Mouse (Mus musculus) liver, embryonic 14.5 days (tissue): ENCODE results near the gene Msmb.

Experiments used
- CTCF ChIP-seq: IDR thresholded peaks from 2 replicates; pipeline ENCODE4 v1.5.1; 2016; ENCODE audit warnings: antibody characterized with exemption, low read depth, control low read depth
- EP300 ChIP-seq: IDR thresholded peaks from 2 replicates; pipeline ENCODE4 v1.6.1; 2016; ENCODE audit warnings: antibody characterized with exemption, low read depth

DNA sequence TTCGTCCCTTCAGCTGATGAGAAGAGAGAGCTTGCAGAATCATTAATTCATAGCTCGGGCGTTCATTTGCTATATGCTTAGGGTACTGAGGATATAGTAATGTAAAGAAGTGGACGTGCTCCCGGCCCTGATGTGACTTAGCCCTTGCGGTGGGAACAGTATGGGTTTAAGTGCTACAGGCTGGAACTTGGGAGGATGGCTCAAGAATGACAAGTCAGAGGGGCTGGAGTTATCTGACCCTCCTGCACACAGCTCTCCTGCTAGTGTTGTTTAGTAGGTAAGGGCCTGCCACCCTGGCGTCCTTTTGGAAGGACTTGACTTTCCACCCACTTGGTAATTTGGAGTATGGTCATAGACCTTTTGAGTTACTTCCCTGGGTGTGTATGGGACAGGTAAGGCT lies 18.7 kb downstream of the Msmb start:
- TF ChIP-seq CTCF (no peak), EP300 (no peak)
